Mouse (Mus musculus) monocyte, adult 5-6 weeks (primary cell): ENCODE data around the gene Chpf2. TPM values are rescaled to one million over a fixed set of nuclear protein-coding genes. Genes with fewer than 3 reads are reported as not detected.

ENCODE experiments used
- ATAC-seq: fragments of 153-309, 156-312 bp; replicated peaks from 2 replicates; pipeline ENCODE4 v1.8.0; 2017; ENCODE audit warnings: mild to moderate bottlenecking; ENCODE audit not compliant: low TSS enrichment, insufficient number of reproducible peaks, severe bottlenecking, poor library complexity, low FRiP score
- total RNA-seq: library from RNA; stranded (forward); fragments of 200-1000, 200-491, 200-594 nt; gene quantifications from 3 replicates; pipeline ENCODE4 v1.2.3, GENCODE M21; 2017

The Chpf2 gene
- total RNA-seq, 1 experiment from 2014 or later = 15.2 TPM

DNA sequence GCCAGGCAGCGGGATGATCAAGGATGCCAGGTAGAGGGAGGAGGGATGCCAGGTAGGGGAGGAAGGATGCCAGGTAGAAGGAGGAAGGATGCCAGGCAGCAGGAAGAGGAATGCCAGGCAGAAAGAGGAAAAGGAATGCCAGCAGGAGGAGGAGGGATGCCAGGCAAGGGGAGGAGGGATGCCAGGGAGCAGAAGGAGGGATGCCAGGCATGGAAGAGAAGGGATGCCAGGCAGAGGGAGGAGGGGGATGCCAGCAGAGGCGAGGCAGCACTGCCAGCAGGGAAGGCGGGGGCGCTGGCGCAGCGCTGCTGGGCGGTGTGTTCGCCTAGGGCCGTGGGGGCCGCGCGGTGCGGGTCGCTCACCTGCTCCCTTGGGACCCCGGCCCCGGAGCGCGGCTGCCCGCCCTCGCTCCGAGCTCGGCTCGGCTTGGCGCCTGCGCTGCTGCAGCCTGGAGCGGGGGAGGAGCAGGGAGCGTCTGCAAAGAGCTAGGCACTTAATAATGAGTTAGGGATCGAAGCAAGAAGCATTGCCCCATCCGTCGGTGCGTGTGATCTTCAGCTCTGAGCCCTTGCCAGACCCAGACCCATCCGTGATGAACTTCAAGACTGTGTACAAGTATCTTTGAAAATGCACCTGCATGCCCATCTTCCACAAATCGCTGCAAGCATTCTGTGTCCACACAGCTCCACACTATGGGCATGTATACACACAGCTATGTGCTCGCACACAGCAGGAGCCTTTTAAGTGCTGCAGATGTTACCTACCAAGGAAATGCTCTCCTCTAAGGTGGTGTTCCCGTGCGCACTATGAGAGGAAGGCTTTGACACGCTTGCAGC lies 37.7 kb downstream of the Chpf2 start, which contains the start of gene Smarcd3:
Smarcd3 (minus strand) TSS at position 426 of the 836 bp plus-strand sequence.
- ATAC-seq = no peak

DNA sequence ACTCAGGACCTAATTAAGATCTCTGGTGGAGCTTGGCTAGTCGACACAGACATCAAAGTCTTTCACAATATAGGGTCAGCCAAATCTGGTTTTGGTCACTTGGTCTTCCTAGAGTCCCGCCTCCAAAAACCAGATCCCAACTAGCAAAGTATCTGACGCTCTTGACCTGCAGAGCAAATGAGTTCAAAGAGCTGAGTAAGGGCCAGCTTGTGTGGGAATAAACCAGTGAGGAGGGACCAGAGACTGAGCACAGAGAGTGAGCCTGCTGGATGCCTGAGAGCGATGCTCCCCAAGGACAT lies 38.2 kb downstream of the Chpf2 start:
- ATAC-seq = no peak

DNA sequence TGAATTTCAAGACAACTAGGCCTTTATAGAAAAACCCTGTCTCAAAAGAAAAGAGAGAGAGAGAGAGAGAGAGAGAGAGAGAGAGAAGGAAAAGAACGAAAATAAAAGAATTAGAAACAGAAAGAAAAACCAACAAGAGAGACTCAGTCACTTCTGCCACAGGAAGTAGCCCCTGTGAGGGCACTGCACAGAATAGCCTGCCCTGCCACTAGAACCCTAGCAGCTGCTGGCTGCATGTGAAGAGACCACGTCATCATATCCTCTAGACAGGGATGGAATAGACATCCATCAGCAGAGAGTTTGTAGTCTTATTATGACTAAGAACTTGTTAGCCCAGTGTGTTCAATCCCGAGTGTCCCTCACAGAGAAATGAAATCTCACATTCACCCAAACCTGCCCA lies 43.2 kb downstream of the Chpf2 start:
- no peak for ATAC-seq

DNA sequence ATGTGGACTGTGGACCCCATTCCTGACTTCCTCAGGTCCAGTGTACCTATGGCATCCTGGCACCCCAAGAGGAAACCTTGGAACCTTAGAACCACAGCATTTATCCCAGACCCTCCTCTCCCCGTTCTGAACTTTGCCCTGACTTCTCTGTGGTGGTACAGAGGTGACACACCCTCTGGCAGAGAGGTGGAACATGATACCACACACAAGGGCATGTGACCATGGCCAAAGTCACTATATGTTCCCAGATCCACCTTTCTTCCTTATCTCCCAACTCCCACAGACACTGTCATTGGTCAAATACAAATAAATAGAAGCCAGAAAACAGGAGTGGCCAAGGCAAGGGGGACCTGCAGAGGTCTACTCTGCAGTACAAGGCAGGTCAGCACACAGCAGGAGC lies 48.6 kb downstream of the Chpf2 start:
- ATAC-seq = no peak

DNA sequence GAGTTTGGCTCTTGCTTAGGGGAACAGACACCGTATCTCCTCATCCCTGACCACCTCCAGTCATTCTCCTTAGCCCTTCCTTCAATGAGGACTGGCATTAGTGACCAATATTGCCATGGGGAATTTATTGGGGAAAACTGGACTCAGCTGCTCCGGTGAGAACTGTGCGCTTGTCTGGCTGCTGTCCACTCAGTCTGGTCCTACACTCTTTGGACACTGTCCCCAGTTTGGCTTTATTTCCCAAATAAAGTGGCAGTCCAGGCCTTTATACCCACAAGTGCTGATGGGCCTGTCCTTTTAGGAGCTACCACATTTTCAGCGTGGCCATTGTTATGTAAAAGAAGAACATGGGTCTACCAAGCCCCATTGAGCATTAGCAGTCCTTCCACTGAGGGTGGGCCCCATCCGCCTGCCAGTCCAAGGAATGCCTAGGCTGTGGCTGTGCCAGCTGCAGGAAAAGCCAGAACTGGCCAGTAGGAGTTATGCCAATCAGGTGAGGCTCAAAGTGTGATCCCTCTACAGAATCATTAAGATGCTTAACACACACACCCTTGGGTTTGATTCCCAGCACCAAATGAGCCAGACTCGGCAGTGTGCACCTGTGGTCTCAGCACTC lies 49.1 kb downstream of the Chpf2 start:
- no peak for ATAC-seq

DNA sequence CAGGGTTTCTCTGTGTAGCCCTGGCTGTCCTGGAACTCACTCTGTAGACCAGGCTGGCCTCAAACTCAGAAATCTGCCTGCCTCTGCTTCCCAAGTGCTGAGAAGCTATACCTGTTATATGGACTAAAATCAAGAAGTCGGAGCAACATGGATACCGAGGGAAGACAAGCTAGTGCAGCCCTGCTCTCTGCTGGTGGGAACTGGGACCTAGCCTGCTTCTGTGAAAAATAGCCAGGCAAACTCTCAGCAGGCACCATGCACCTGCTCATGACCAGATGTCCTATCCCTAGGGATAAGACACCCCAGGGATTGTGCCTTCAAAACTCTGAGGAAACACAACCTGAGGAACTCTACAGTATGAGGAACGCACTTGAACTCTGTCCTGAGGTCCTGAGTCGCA lies 50.4 kb downstream of the Chpf2 start:
- ATAC-seq = no peak

DNA sequence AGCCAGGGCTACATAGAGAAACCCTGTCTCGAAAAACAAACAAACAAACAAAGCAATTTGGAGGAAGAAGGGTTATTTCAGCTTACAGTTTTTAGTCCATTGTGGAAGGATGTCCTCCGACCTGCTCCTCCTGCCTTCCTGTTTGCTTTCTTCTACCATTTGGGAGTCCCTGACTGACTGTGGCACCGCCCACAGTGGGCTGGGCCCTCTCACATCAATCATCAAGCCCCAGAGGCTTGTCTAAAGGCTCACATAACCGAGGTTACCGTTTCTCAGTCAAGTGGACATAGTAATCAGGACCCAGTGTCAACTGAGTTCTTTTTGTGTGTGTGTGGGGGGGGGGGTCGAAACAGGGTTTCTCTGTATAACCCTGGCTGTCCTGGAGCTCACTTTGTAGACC lies 51.6 kb downstream of the Chpf2 start:
- ATAC-seq = no peak

DNA sequence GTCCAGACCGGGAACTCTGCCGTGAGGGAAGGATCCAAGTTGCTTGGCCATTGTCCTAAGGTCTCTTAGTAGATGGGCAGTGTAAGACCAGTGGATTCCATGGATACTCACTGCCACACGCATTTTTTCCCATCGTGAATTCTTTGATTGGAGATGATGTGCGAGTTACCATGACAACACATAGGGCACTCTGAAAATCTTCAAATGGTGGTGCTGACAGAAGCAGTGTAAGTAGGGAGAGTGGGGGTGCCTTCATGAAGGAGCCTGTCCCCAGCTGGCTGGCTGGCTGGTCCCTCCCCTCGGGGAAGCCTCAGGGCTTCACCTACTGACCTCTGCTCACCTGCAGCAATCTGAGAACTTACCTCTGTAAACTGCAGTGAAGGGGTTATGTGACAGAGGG lies 52.5 kb downstream of the Chpf2 start:
- no peak for ATAC-seq

Other genes starting within 250 kb of the Chpf2 start
- gene Kcnh2, start 235.1 kb upstream of the Chpf2 start, total RNA-seq = 0.53 TPM in 1 of 3 replicates, not detected in the others
- gene Nos3, start 221.9 kb upstream of the Chpf2 start, total RNA-seq = 0.29 TPM in 1 of 3 replicates, not detected in the others
- gene Atg9b, start 194.6 kb upstream of the Chpf2 start, total RNA-seq = 0.11 to 0.87 TPM in 2 of 3 replicates, not detected in the other
- gene Abcb8, start 193.1 kb upstream of the Chpf2 start, total RNA-seq = 4.5 to 7.6 TPM (median 5.2 TPM) in 3 replicates
- gene Asic3, start 173.3 kb upstream of the Chpf2 start, total RNA-seq = not detected in 3 replicates
- gene Cdk5, start 163.2 kb upstream of the Chpf2 start, total RNA-seq = 19.3 to 30.9 TPM (median 26.0 TPM) in 3 replicates
- gene Slc4a2, start 162.9 kb upstream of the Chpf2 start, total RNA-seq = 20.1 to 60.8 TPM (median 32.2 TPM) in 3 replicates
- gene Fastk, start 141.5 kb upstream of the Chpf2 start, total RNA-seq = 17.1 to 27.5 TPM (median 26.9 TPM) in 3 replicates
- gene Tmub1, start 138.9 kb upstream of the Chpf2 start, total RNA-seq = 11.8 to 33.4 TPM (median 26.8 TPM) in 3 replicates
- gene Agap3, start 134.6 kb upstream of the Chpf2 start, total RNA-seq = 30.5 to 41.8 TPM (median 34.6 TPM) in 3 replicates
- gene Gbx1, start 59.5 kb upstream of the Chpf2 start, total RNA-seq = not detected in 3 replicates
- not detected in 3 replicates for gene Asb10, start 45.8 kb upstream of the Chpf2 start, total RNA-seq
- gene 4931409K22Rik, start 29.9 kb upstream of the Chpf2 start, total RNA-seq = not detected in 3 replicates
- gene Abcf2, start 9.3 kb upstream of the Chpf2 start, total RNA-seq = 33.8 to 45.3 TPM (median 42.1 TPM) in 3 replicates
- 1.3 to 8.1 TPM (median 3.0 TPM) in 3 replicates for gene Smarcd3, start 37.7 kb downstream of the Chpf2 start, total RNA-seq
- 108 to 119 TPM (median 113 TPM) in 3 replicates for gene Nub1, start 98.8 kb downstream of the Chpf2 start, total RNA-seq
- 0.21 to 1.6 TPM in 2 of 3 replicates, not detected in the other for gene Wdr86, start 144.0 kb downstream of the Chpf2 start, total RNA-seq
- gene Crygn, start 171.3 kb downstream of the Chpf2 start, total RNA-seq = 21.0 TPM in 1 of 3 replicates, not detected in the others